Mouse (Mus musculus) CH12.LX (cell line): Measurements from ENCODE around the gene 2310007B03Rik. TPM values are rescaled to one million over a fixed set of nuclear protein-coding genes. Genes with fewer than 3 reads are reported as not detected.

Experiments
- DNase-seq: peaks from one replicate; pipeline ENCODE4 v3.0.0-alpha.2; 2013; ENCODE audit errors: extremely low read depth
- H3K27ac ChIP-seq: 2 replicates; pipeline ENCODE4 v1.5.1; 2012; ENCODE audit warnings: low read depth, mild to moderate bottlenecking, control low read depth, moderate library complexity; ENCODE audit not compliant: insufficient read depth
- H3K27me3 ChIP-seq: replicated peaks from 2 replicates; pipeline ENCODE3; 2012; ENCODE audit warnings: inconsistent platforms
- H3K36me3 ChIP-seq, 2 experiments: replicated peaks in 1 of 2; 2 replicates each; pipeline versions ENCODE3 to v1.6.1; 2012; ENCODE audit warnings: inconsistent platforms in 1 of 2, low read length in 1 of 2, mild to moderate bottlenecking in 1 of 2, mixed read lengths in 1 of 2, moderate library complexity in 1 of 2; ENCODE audit not compliant: control insufficient read depth in 1 of 2, insufficient read depth in 1 of 2
- H3K4me1 ChIP-seq, 2 experiments: 2 replicates each; pipeline ENCODE4 v1.6.1; 2012; ENCODE audit warnings: inconsistent platforms in 1 of 2, moderate library complexity in 1 of 2; ENCODE audit not compliant: insufficient read depth in 2 of 2, control insufficient read depth in 1 of 2
- H3K4me2 ChIP-seq: 2 replicates; pipeline ENCODE4 v1.6.1; 2012; ENCODE audit warnings: low read depth, mild to moderate bottlenecking, control low read depth; ENCODE audit not compliant: poor library complexity, insufficient read depth, severe bottlenecking
- H3K4me3 ChIP-seq, 3 experiments: fragments of 150-350 bp in 1 of 3; sonication (generic) in 1 of 3; replicated peaks in 1 of 3; 2 replicates each; pipeline versions ENCODE3 to v1.5.1; 2011 to 2012; ENCODE audit warnings: low read depth in 2 of 3, low read length in 2 of 3, mild to moderate bottlenecking in 2 of 3, moderate library complexity in 2 of 3, control low read depth in 1 of 3, improper control_type of control experiment in 1 of 3, inconsistent platforms in 1 of 3, mixed read lengths in 1 of 3; ENCODE audit not compliant: poor library complexity in 1 of 3
- H3K79me2 ChIP-seq: replicated peaks from 2 replicates; pipeline ENCODE4 v1.6.1; 2012; ENCODE audit warnings: mild to moderate bottlenecking, moderate library complexity; ENCODE audit not compliant: control insufficient read depth, poor library complexity, insufficient read depth, severe bottlenecking; ENCODE audit errors: extremely low read depth
- H3K9ac ChIP-seq: 2 replicates; pipeline ENCODE4 v1.6.1; 2012; ENCODE audit warnings: low read depth, mild to moderate bottlenecking, control low read depth, moderate library complexity; ENCODE audit not compliant: insufficient read depth
- H3K9me3 ChIP-seq: replicated peaks from 2 replicates; pipeline ENCODE3; 2012; ENCODE audit warnings: low read length, inconsistent platforms, mixed read lengths
- BHLHE40 ChIP-seq: IDR thresholded peaks from 2 replicates; pipeline ENCODE4 v1.6.1; 2011; ENCODE audit warnings: mild to moderate bottlenecking, low read depth, low read length, improper control_type of control experiment
- CHD2 ChIP-seq: IDR thresholded peaks from 2 replicates; pipeline ENCODE4 v1.6.1; 2011; ENCODE audit warnings: low read length, improper control_type of control experiment
- E2F4 ChIP-seq: IDR thresholded peaks from 2 replicates; pipeline ENCODE4 v1.6.1; 2011; ENCODE audit warnings: low read depth, low read length, improper control_type of control experiment; ENCODE audit not compliant: insufficient replicate concordance
- ELF1 ChIP-seq: IDR thresholded peaks from 2 replicates; pipeline ENCODE4 v1.6.1; 2014; ENCODE audit warnings: low read depth, mild to moderate bottlenecking, inconsistent platforms, low read length, improper control_type of control experiment
- ETS1 ChIP-seq: conservative IDR thresholded peaks from 2 replicates; pipeline ENCODE4 v1.6.1; 2012; ENCODE audit warnings: low read depth, mild to moderate bottlenecking, inconsistent platforms, low read length, improper control_type of control experiment, moderate library complexity
- GABPA ChIP-seq: IDR thresholded peaks from 2 replicates; pipeline ENCODE4 v1.6.1; 2012; ENCODE audit warnings: low read depth, low read length, improper control_type of control experiment, inconsistent platforms; ENCODE audit not compliant: insufficient replicate concordance
- HCFC1 ChIP-seq: IDR thresholded peaks from 2 replicates; pipeline ENCODE4 v1.6.1; 2012; ENCODE audit warnings: low read depth, mild to moderate bottlenecking, inconsistent platforms, low read length, improper control_type of control experiment
- IRF4 ChIP-seq: IDR thresholded peaks from 2 replicates; pipeline ENCODE4 v1.6.1; 2014; ENCODE audit warnings: low read depth, mild to moderate bottlenecking, inconsistent platforms, low read length, improper control_type of control experiment
- JUN ChIP-seq: IDR thresholded peaks from 2 replicates; pipeline ENCODE4 v1.6.1; 2011; ENCODE audit warnings: low read depth, mild to moderate bottlenecking, low read length, improper control_type of control experiment, moderate library complexity; ENCODE audit not compliant: insufficient read depth
- JUND ChIP-seq: conservative IDR thresholded peaks from 2 replicates; pipeline ENCODE4 v1.6.1; 2011; ENCODE audit warnings: low read depth, low read length, improper control_type of control experiment
- MAZ ChIP-seq: IDR thresholded peaks from 2 replicates; pipeline ENCODE4 v1.6.1; 2012; ENCODE audit warnings: low read depth, mild to moderate bottlenecking, inconsistent platforms, low read length, improper control_type of control experiment, moderate library complexity
- MXI1 ChIP-seq: IDR thresholded peaks from 2 replicates; pipeline ENCODE4 v1.6.1; 2011; ENCODE audit warnings: mild to moderate bottlenecking, low read depth, low read length, improper control_type of control experiment
- MYC ChIP-seq: IDR thresholded peaks from 2 replicates; pipeline ENCODE4 v1.6.1; 2011; ENCODE audit warnings: low read depth, mild to moderate bottlenecking, improper control_type of control experiment, low read length
- NELFE ChIP-seq: IDR thresholded peaks from 2 replicates; pipeline ENCODE4 v1.6.1; 2011; ENCODE audit warnings: low read depth, low read length, improper control_type of control experiment
- PAX5 ChIP-seq: IDR thresholded peaks from 2 replicates; pipeline ENCODE4 v1.6.1; 2012; ENCODE audit warnings: low read length, inconsistent platforms, mixed read lengths
- POLR2A ChIP-seq: IDR thresholded peaks from 2 replicates; pipeline ENCODE4 v1.6.1; 2011; ENCODE audit warnings: low read depth, mild to moderate bottlenecking, improper control_type of control experiment, low read length
- RAD21 ChIP-seq: IDR thresholded peaks from 2 replicates; pipeline ENCODE4 v1.6.1; 2011; ENCODE audit warnings: low read depth, mild to moderate bottlenecking, low read length, improper control_type of control experiment, moderate library complexity
- RCOR1 ChIP-seq: conservative IDR thresholded peaks from 2 replicates; pipeline ENCODE4 v1.6.1; 2012; ENCODE audit warnings: low read depth, mild to moderate bottlenecking, inconsistent platforms, low read length, improper control_type of control experiment
- TCF12 ChIP-seq: IDR thresholded peaks from 2 replicates; pipeline ENCODE4 v1.6.1; 2014; ENCODE audit warnings: low read depth, mild to moderate bottlenecking, inconsistent platforms, low read length, improper control_type of control experiment
- USF2 ChIP-seq: conservative IDR thresholded peaks from 2 replicates; pipeline ENCODE4 v1.6.1; 2011; ENCODE audit warnings: low read depth, low read length, improper control_type of control experiment
- ZC3H11A ChIP-seq: IDR thresholded peaks from 2 replicates; pipeline ENCODE4 v1.6.1; 2012; ENCODE audit warnings: low read depth, mild to moderate bottlenecking, inconsistent platforms, low read length, improper control_type of control experiment
- ZKSCAN1 ChIP-seq: IDR thresholded peaks from 2 replicates; pipeline ENCODE4 v1.6.1; 2012; ENCODE audit warnings: low read depth, inconsistent platforms, low read length, improper control_type of control experiment, borderline replicate concordance
- ZMIZ1 ChIP-seq: IDR thresholded peaks from 2 replicates; pipeline ENCODE4 v1.6.1; 2012; ENCODE audit warnings: low read depth, mild to moderate bottlenecking, inconsistent platforms, low read length, improper control_type of control experiment
- ZNF384 ChIP-seq: IDR thresholded peaks from 2 replicates; pipeline ENCODE4 v1.6.1; 2012; ENCODE audit warnings: low read depth, low read length, improper control_type of control experiment, inconsistent platforms
- dilution Hi-C: fragments of 300-500 bp; cut with MboI; formaldehyde crosslinking; loops from 2 replicates; pipeline ENCODE4 v1.14.3; 2020; ENCODE audit warnings: low sequenced_read_pairs; ENCODE audit not compliant: extremely low pct_unique_long_range_greater_than_20kb, extremely low pct_ligation_motif_present
- in situ Hi-C: fragments of 300-500 bp; cut with MboI; formaldehyde crosslinking; loops from 3 replicates; pipeline ENCODE4 v1.14.3; 2019; ENCODE audit warnings: low sequenced_read_pairs, low pct_ligation_motif_present, low pct_unique_long_range_greater_than_20kb, mixed read lengths
- polyA plus RNA-seq: library from polyadenylated mRNA; unstranded; fragments of >175 nt; gene quantifications from 2 replicates; pipeline ENCODE4 v1.2.1, GENCODE M21; 2012; ENCODE audit warnings: low read depth; ENCODE audit not compliant: insufficient read length
- total RNA-seq, 2 experiments: library from RNA; depleted of rRNA; stranded (reverse); fragments of 300-350 nt in 1 of 2; fragments of >200 nt in 1 of 2; gene quantifications; 2 replicates each; pipeline ENCODE4 v1.2.3; 2012 to 2014

Gene 2310007B03Rik
- total and polyA plus RNA-seq, 3 experiments: 0.08 TPM; not detected in 2

GRCm38 (mm10) chr1:93138534-93138933 lies 22.2 kb downstream of the 2310007B03Rik start:
- TF ChIP-seq ETS1 (no peak), PAX5 (no peak), E2F4 (no peak), JUND (no peak), TCF12 (no peak), RAD21 (no peak), CHD2 (no peak), USF2 (no peak), ZC3H11A (no peak), ZKSCAN1 (no peak), ZNF384 (no peak), RCOR1 (no peak), IRF4 (no peak), HCFC1 (no peak)
- TF ChIP-seq, all 38 proteins: peak for 0
- peaks cover 98% of the 10 kb centered on the region for H3K27me3 ChIP-seq
- in situ Hi-C loops (no loop called here), dilution Hi-C loops (no loop called here)
- DNase-seq: no peak
- H3K27ac ChIP-seq: no peak overlapping the region
- no peaks in the 10 kb centered on the region for H3K36me3 ChIP-seq
- no peak overlapping the region for H3K9ac ChIP-seq
- no peaks in the 10 kb centered on the region for H3K9me3 ChIP-seq
- no peak overlapping the region for H3K4me3 ChIP-seq
- H3K4me2 ChIP-seq: no peak overlapping the region
- no peaks in the 10 kb centered on the region for H3K79me2 ChIP-seq
- H3K4me1 ChIP-seq: no peaks in the 10 kb centered on the region

- DNase-seq: no peak
- no peaks in the 10 kb centered on the region for H3K36me3 ChIP-seq
Measured at GRCm38 (mm10) chr1:93135036-93135526, 25.7 kb downstream of the 2310007B03Rik start, which contains the start of gene Agxt. Agxt (plus strand) TSS chr1:93135240.

More at GRCm38 (mm10) chr1:93135036-93135526, 25.7 kb downstream of the 2310007B03Rik start, which contains the start of gene Agxt:
- Histone ChIP-seq H3K9me3 (no peaks in the 10 kb centered on the region), H3K79me2 (no peaks in the 10 kb centered on the region), H3K27me3 (peaks cover 97% of the 10 kb centered on the region), H3K9ac (no peak within 1 kb of the TSS), H3K4me3 (no peak within 1 kb of the TSS), H3K4me2 (no peak within 1 kb of the TSS), H3K4me1 (no peaks in the 10 kb centered on the region), H3K27ac (no peak within 1 kb of the TSS)
- no peak for TF ChIP-seq ZKSCAN1
- no peak for TF ChIP-seq NELFE
- TF ChIP-seq JUN: no peak
- TF ChIP-seq GABPA: no peak
- TF ChIP-seq MYC: no peak
- no peak for TF ChIP-seq POLR2A
- TF ChIP-seq MXI1: no peak
- TF ChIP-seq ZMIZ1: no peak
- no peak for TF ChIP-seq USF2
- TF ChIP-seq ETS1: no peak
- TF ChIP-seq MAZ: no peak
- TF ChIP-seq ZNF384: no peak
- TF ChIP-seq RAD21: no peak
- no peak for TF ChIP-seq ELF1
- TF ChIP-seq BHLHE40: no peak
- dilution Hi-C loops: no loop called here
- in situ Hi-C loops: no loop called here
